Mouse (Mus musculus): ENCODE data around the gene Opa3. TPM values are rescaled to one million over a fixed set of nuclear protein-coding genes. Genes with fewer than 3 reads are reported as not detected.

Gene Opa3
- polyA plus RNA-seq, 1 experiment = 11.6 TPM

- Histone ChIP-seq H3K4me3 (replicated peaks) (no peak overlapping the region), H3K36me3 (replicated peaks; ENCODE audit: low read length) (peaks cover 100% of the 10 kb centered on the region), H3K4me1 (peaks cover 10% of the 10 kb centered on the region), H3K9me3 (peaks cover 12% of the 10 kb centered on the region), H3K27me3 (replicated peaks) (no peaks in the 10 kb centered on the region)
- TF ChIP-seq FLI1 (IDR thresholded peaks at IDR 0.05; ENCODE audit: low read length) (no peak), GATA1 (IDR thresholded peaks at IDR 0.05; ENCODE audit: borderline replicate concordance, low read length) (no peak)
These were observed 30.1 kb upstream of the Opa3 start for GRCm38 (mm10) chr7:19197985-19198384.

GRCm38 (mm10) chr7:19201660-19202059, 26.5 kb upstream of the Opa3 start:
- no peak for TF ChIP-seq FLI1 (IDR thresholded peaks at IDR 0.05; ENCODE audit: low read length)
- TF ChIP-seq GATA1 (IDR thresholded peaks at IDR 0.05; ENCODE audit: borderline replicate concordance, low read length) = no peak
- Histone ChIP-seq H3K27me3 (replicated peaks) (no peaks in the 10 kb centered on the region), H3K36me3 (replicated peaks; ENCODE audit: low read length) (peaks cover 98% of the 10 kb centered on the region), H3K4me1 (peaks cover 1% of the 10 kb centered on the region), H3K4me3 (replicated peaks) (no peak overlapping the region), H3K9me3 (no peaks in the 10 kb centered on the region)

DNA sequence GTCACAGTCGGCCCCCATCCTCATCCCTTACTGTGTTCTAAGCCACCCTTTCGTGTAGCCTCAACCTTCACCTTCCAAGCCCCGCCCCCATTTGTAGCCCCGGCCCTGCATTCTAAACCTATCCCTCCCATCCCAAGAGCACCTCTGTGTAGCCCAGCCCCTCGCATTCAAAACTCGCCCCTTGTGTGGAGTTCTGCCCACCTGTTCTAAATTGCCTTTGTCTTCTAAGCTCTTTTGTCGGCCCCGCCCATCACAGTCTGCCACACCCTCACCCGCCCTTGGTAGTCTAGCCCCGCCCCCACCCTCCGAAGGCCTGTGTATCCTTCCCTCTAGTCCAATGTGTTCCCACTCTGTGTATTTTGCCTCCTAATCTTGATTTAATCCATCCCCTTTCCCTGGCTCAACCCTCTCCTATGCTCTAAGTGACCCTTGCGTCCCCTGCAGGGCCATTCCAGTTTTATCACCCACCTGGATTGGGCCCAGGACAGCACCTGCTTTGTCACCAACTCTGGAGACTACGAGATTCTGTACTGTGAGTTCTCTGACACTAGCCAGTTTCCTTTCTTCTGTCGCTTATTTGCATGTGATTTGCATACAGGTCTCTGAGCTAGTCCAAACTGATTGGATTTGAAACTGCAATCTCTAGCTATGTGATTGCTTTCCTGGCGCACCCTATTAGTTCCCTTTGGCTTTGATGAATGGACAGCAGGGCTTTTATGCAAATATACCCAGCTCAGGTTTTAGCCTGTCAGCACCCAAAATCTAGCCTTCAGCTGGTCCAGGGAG, 25.9 kb upstream of the Opa3 start:
- Histone ChIP-seq H3K9me3 (no peaks in the 10 kb centered on the region), H3K36me3 (replicated peaks; ENCODE audit: low read length) (peaks cover 98% of the 10 kb centered on the region), H3K27me3 (replicated peaks) (no peaks in the 10 kb centered on the region), H3K4me1 (no peaks in the 10 kb centered on the region; the same call in none of the 2 replicates), H3K4me3 (replicated peaks) (no peak overlapping the region)
- no peak for TF ChIP-seq FLI1 (IDR thresholded peaks at IDR 0.05; ENCODE audit: low read length)
- TF ChIP-seq GATA1 (IDR thresholded peaks at IDR 0.05; ENCODE audit: borderline replicate concordance, low read length) = no peak

DNA sequence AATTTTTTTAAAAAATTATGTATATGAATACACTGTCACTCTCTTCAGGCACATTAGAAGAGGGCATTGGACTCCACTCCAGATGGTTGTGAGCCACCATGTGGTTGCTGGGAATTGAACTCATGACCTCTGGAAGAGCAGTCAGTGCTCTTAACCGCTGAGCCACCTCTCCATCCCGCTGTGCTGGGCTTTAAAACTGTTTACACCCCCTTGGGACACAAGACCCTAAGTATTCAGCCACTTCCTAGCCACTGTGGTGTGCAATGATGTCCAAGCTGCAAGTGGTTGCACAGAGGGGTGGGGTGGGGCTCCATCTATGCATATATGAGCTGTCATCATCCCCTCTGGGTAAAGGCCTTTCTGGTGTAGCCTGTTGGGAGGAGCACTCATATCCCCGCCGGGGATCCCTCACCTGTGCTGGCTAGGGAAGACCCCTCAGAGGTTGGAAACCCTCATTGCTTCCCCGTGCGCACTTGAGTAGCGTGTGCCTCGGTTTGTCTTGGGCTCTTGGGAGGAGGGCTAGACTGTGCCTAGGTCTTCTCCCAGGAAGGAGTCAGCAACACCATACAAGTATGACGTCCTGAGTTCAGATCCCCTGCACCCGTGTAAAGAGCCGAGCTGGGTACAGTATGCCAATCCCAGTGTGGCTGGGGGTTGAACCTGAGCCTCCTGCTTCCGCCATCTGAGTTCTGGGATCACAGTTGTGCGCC, 19.8 kb upstream of the Opa3 start:
- TF ChIP-seq GATA1 (IDR thresholded peaks at IDR 0.05; ENCODE audit: borderline replicate concordance, low read length) (no peak), FLI1 (IDR thresholded peaks at IDR 0.05; ENCODE audit: low read length) (no peak)
- Histone ChIP-seq H3K27me3 (replicated peaks) (peaks cover 23% of the 10 kb centered on the region), H3K9me3 (peaks cover 7% of the 10 kb centered on the region), H3K4me3 (replicated peaks) (no peak overlapping the region), H3K36me3 (replicated peaks; ENCODE audit: low read length) (peaks cover 50% of the 10 kb centered on the region), H3K4me1 (peaks cover 38% of the 10 kb centered on the region)

GRCm38 (mm10) chr7:19208944-19209472, 19.1 kb upstream of the Opa3 start:
- Histone ChIP-seq H3K36me3 (replicated peaks; ENCODE audit: low read length) (peaks cover 43% of the 10 kb centered on the region), H3K27me3 (replicated peaks) (peaks cover 29% of the 10 kb centered on the region), H3K9me3 (peaks cover 7% of the 10 kb centered on the region), H3K4me1 (peaks cover 40% of the 10 kb centered on the region), H3K4me3 (replicated peaks) (no peak overlapping the region)
- TF ChIP-seq GATA1 (IDR thresholded peaks at IDR 0.05; ENCODE audit: borderline replicate concordance, low read length) (no peak), FLI1 (IDR thresholded peaks at IDR 0.05; ENCODE audit: low read length) (no peak)

GRCm38 (mm10) chr7:19209494-19209893, 18.6 kb upstream of the Opa3 start:
- peaks cover 38% of the 10 kb centered on the region for H3K36me3 ChIP-seq (replicated peaks; ENCODE audit: low read length)
- H3K27me3 ChIP-seq (replicated peaks) = peaks cover 34% of the 10 kb centered on the region
- peaks cover 45% of the 10 kb centered on the region for H3K4me1 ChIP-seq
- peaks cover 7% of the 10 kb centered on the region for H3K9me3 ChIP-seq
- no peak overlapping the region for H3K4me3 ChIP-seq (replicated peaks)
- TF ChIP-seq GATA1 (IDR thresholded peaks at IDR 0.05; ENCODE audit: borderline replicate concordance, low read length) (no peak), FLI1 (IDR thresholded peaks at IDR 0.05; ENCODE audit: low read length) (no peak)

DNA sequence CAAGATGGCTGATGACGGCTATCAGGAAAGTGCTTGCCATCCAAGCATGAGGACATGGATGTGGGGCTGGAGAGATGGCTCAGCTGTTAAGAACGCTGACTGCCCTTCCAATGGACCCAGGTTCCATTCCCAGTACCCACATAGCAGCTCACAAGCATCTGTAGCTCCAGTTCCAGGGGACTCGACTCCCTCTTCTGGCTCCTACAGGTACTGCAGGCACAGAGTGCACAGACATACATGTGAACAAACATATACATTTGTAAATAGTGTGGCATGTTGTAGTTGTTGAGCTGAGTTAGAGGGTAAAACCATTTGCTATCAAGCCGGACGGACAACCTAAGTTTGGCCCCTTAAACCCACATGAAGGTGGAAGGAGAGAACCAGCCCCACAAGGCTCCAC, 18.1 kb upstream of the Opa3 start:
- H3K36me3 ChIP-seq (replicated peaks; ENCODE audit: low read length) = peaks cover 33% of the 10 kb centered on the region
- H3K27me3 ChIP-seq (replicated peaks) = peaks cover 37% of the 10 kb centered on the region
- TF ChIP-seq FLI1 (IDR thresholded peaks at IDR 0.05; ENCODE audit: low read length) (no peak), GATA1 (IDR thresholded peaks at IDR 0.05; ENCODE audit: borderline replicate concordance, low read length) (no peak)
- H3K4me1 ChIP-seq = peaks cover 49% of the 10 kb centered on the region
- peaks cover 7% of the 10 kb centered on the region for H3K9me3 ChIP-seq
- H3K4me3 ChIP-seq (replicated peaks) = no peak overlapping the region

DNA sequence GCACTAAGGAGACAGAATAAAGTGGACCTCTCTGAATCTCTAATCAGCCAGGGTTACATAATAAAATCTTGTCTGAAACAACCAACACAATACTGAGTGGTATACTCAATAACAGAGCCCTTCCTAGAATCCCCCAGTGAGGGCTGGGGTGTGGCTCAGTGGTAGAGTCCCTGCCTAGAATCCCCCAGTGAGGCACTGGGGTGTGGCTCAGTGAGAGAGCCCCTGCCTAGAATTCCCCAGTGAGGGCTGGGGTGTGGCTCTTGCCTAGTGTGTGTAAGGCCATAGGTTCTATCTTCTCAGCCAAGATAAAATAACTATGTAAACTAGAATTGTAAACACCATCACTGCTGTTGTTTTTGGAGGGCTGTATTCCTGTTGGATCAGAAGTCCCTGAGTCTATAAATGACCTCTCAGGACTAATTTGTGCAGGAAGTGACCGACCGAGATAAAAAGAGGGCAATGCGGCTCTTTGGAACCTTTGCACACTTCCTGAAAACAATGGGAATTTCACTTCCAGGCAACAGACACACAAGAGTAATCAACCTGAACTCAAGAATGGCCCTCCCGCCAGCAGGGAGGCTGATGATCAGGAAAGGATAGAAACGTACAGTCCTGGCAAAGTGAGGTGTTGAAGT, 17.0 kb upstream of the Opa3 start:
- no peak overlapping the region for H3K4me3 ChIP-seq (replicated peaks)
- H3K36me3 ChIP-seq (replicated peaks; ENCODE audit: low read length) = peaks cover 22% of the 10 kb centered on the region
- H3K27me3 ChIP-seq (replicated peaks) = peaks cover 39% of the 10 kb centered on the region
- peaks cover 7% of the 10 kb centered on the region for H3K9me3 ChIP-seq
- no peak for TF ChIP-seq GATA1 (IDR thresholded peaks at IDR 0.05; ENCODE audit: borderline replicate concordance, low read length)
- no peak for TF ChIP-seq FLI1 (IDR thresholded peaks at IDR 0.05; ENCODE audit: low read length)
- H3K4me1 ChIP-seq = peaks cover 55% of the 10 kb centered on the region

- TF ChIP-seq GATA1 (IDR thresholded peaks at IDR 0.05; ENCODE audit: borderline replicate concordance, low read length) (no peak), FLI1 (IDR thresholded peaks at IDR 0.05; ENCODE audit: low read length) (no peak)
- H3K9me3 ChIP-seq = peaks cover 7% of the 10 kb centered on the region
- peaks cover 43% of the 10 kb centered on the region for H3K27me3 ChIP-seq (replicated peaks)
- H3K36me3 ChIP-seq (replicated peaks; ENCODE audit: low read length) = peaks cover 14% of the 10 kb centered on the region
- H3K4me1 ChIP-seq = peaks cover 61% of the 10 kb centered on the region
- H3K4me3 ChIP-seq (replicated peaks) = peak within 1 kb of the TSS; percentile 50
These were observed 16.0 kb upstream of the Opa3 start, which contains the start of gene Gpr4 for GRCm38 (mm10) chr7:19211996-19212755. Gene Gpr4 (plus strand): TSS chr7:19212538.

Measured in megakaryocyte, embryonic 14.5 days (primary cell).